Mouse (Mus musculus): Measurements from ENCODE around the gene Dnah17. TPM values are rescaled to one million over a fixed set of nuclear protein-coding genes. Genes with fewer than 3 reads are reported as not detected.

Gene Dnah17
- polyA plus RNA-seq, 1 experiment from 2014 or later = 0.19 TPM

DNA sequence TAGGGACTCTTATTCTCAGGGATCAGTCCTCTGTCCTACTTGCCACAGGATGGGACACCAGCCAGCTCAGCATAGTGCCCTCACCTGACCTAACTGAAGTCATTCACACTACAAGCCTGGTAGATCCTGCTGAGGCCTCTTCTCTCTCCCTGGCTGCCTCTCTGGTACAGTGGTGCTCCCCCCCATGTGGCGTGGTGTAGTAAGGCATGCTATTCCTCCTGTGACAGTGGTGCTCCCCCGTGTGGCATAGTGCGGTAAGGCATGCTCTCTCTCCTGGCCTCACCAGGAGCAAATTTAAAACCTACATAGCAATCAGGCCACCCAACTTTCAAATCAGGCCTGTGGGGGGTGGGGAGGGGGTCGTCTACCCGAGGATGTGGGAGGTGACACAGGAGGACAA, 26.4 kb downstream of the Dnah17 start:
- no peaks in the 10 kb centered on the region for H3K36me3 ChIP-seq (ENCODE audit: control insufficient read depth, insufficient read depth, low read length)
- peak; percentile 69 for ATAC-seq (ENCODE audit: low read depth)
- no peaks in the 10 kb centered on the region for H3K9me3 ChIP-seq (ENCODE audit: control insufficient read depth, low read length)
- H3K4me1 ChIP-seq (replicated peaks; ENCODE audit: control insufficient read depth, insufficient read depth, low read length) = no peaks in the 10 kb centered on the region
- H3K9ac ChIP-seq (ENCODE audit: low read length) = no peak overlapping the region
- H3K27ac ChIP-seq (ENCODE audit: low read length) = no peak overlapping the region
- WGBS = 2% methylated on average over 5 of the region's 5 CpGs
- no peak overlapping the region for H3K4me3 ChIP-seq (ENCODE audit: low read length)
- no peaks in the 10 kb centered on the region for H3K27me3 ChIP-seq (ENCODE audit: control insufficient read depth, insufficient read depth, low read depth, low read length)
- no peak overlapping the region for H3K4me2 ChIP-seq (ENCODE audit: low read depth, low read length)

DNA sequence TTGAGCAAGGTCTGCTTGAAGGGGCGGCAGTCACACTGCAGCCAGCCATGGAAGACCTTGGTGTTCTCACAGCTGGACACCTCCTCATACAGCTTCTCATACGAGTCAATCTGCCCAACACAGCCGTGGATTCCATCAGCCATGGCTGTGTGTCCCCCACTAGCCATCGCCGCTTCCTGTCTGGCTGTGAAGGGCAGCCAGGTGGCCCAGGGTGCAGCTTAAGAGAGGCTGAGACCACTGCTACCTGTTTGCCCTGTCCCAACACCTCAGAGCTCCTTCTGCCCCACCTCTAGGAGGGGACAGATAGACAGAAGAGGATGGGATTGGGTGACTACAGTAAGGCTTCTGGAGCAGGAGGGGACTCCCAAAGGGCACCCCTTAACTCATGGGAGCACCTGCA, 27.1 kb downstream of the Dnah17 start:
- Histone ChIP-seq H3K9me3 (ENCODE audit: control insufficient read depth, low read length) (no peaks in the 10 kb centered on the region), H3K4me2 (ENCODE audit: low read depth, low read length) (no peak overlapping the region), H3K4me1 (replicated peaks; ENCODE audit: control insufficient read depth, insufficient read depth, low read length) (no peaks in the 10 kb centered on the region), H3K27me3 (ENCODE audit: control insufficient read depth, insufficient read depth, low read depth, low read length) (no peaks in the 10 kb centered on the region), H3K4me3 (ENCODE audit: low read length) (no peak overlapping the region), H3K9ac (ENCODE audit: low read length) (no peak overlapping the region), H3K27ac (ENCODE audit: low read length) (no peak overlapping the region), H3K36me3 (ENCODE audit: control insufficient read depth, insufficient read depth, low read length) (no peaks in the 10 kb centered on the region)
- ATAC-seq (ENCODE audit: low read depth) = peak; percentile 6; the same call in 1 of the 2 replicates
- WGBS = 90% methylated on average over 5 of the region's 5 CpGs

DNA sequence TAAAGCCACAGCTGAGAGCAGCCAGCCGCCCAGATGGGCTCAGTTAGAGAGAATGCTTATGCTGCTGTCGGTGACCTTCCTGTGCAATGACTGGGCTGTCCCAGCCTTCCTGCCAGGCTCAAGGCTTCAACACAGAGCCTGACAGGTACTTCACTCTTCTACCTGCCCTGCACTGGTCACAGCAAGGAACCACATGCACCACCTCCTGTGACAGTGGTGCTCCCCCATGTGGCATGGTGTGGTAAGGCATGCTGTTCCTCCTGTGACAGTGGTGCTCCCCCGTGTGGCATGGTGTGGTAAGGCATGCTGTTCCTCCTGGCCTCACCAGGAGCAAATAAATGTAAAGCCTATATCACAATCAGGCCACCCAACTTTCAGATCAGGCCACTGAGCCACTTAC, 27.6 kb downstream of the Dnah17 start:
- no peaks in the 10 kb centered on the region for H3K27me3 ChIP-seq (ENCODE audit: control insufficient read depth, insufficient read depth, low read depth, low read length)
- ATAC-seq (ENCODE audit: low read depth) = peak; percentile 52; the same call in 1 of the 2 replicates
- no peaks in the 10 kb centered on the region for H3K4me1 ChIP-seq (replicated peaks; ENCODE audit: control insufficient read depth, insufficient read depth, low read length)
- no peak overlapping the region for H3K4me3 ChIP-seq (ENCODE audit: low read length)
- H3K9ac ChIP-seq (ENCODE audit: low read length) = no peak overlapping the region
- no peaks in the 10 kb centered on the region for H3K9me3 ChIP-seq (ENCODE audit: control insufficient read depth, low read length)
- no peak overlapping the region for H3K27ac ChIP-seq (ENCODE audit: low read length)
- WGBS = 50% methylated on average over 3 of the region's 3 CpGs
- H3K36me3 ChIP-seq (ENCODE audit: control insufficient read depth, insufficient read depth, low read length) = no peaks in the 10 kb centered on the region
- no peak overlapping the region for H3K4me2 ChIP-seq (ENCODE audit: low read depth, low read length)

DNA sequence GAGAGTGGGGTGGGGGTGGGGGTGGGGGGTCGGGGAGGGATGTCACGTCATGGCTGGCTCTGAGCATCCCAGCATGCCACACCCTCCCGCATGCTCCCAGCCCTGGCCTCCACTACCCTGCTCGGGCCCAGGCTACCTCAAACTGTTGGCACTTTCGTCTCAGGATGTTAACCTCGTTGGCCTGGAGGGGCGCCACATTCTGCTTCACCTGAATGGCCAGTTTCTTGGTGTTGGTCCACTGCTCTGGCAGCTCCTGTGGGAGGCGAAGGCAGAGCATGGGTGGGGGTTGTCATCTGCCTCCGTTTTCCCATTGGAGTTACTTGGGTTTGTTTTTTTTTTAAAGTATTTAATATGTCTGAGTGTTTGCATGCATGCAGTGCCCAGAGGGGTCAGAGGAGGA, 29.3 kb downstream of the Dnah17 start:
- WGBS = 37% methylated on average over 9 of the region's 9 CpGs
- no peak overlapping the region for H3K4me3 ChIP-seq (ENCODE audit: low read length)
- no peaks in the 10 kb centered on the region for H3K27me3 ChIP-seq (ENCODE audit: control insufficient read depth, insufficient read depth, low read depth, low read length)
- H3K9me3 ChIP-seq (ENCODE audit: control insufficient read depth, low read length) = no peaks in the 10 kb centered on the region
- no peaks in the 10 kb centered on the region for H3K36me3 ChIP-seq (ENCODE audit: control insufficient read depth, insufficient read depth, low read length)
- H3K9ac ChIP-seq (ENCODE audit: low read length) = no peak overlapping the region
- H3K27ac ChIP-seq (ENCODE audit: low read length) = no peak overlapping the region
- no peak overlapping the region for H3K4me2 ChIP-seq (ENCODE audit: low read depth, low read length)
- H3K4me1 ChIP-seq (replicated peaks; ENCODE audit: control insufficient read depth, insufficient read depth, low read length) = no peaks in the 10 kb centered on the region
- ATAC-seq (ENCODE audit: low read depth) = no peak

DNA sequence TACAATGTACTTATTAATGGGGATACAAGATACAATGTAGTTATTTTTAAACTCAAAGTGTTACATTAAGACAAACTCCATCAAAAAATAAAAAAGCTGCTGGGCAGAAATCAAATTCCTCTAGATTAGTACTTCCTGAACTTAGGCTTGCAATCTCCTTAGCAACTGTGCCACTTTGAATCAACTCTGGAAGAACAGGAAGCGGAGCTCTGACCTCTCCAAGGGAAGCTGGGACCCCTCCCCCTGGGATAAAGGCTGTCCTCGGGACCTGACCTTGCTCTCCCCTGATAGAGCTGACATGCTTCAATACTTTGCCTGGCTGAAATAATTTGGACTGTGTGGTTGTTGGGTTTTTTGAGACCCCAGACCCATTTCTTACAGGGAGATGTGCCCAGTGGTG, 33.7 kb downstream of the Dnah17 start:
- Histone ChIP-seq H3K4me2 (ENCODE audit: low read depth, low read length) (no peak overlapping the region), H3K4me3 (ENCODE audit: low read length) (no peak overlapping the region), H3K27me3 (ENCODE audit: control insufficient read depth, insufficient read depth, low read depth, low read length) (no peaks in the 10 kb centered on the region), H3K27ac (ENCODE audit: low read length) (no peak overlapping the region), H3K9me3 (ENCODE audit: control insufficient read depth, low read length) (no peaks in the 10 kb centered on the region), H3K36me3 (ENCODE audit: control insufficient read depth, insufficient read depth, low read length) (no peaks in the 10 kb centered on the region), H3K9ac (ENCODE audit: low read length) (no peak overlapping the region), H3K4me1 (replicated peaks; ENCODE audit: control insufficient read depth, insufficient read depth, low read length) (no peaks in the 10 kb centered on the region)
- ATAC-seq (ENCODE audit: low read depth) = no peak
- WGBS = 20% methylated on average over 2 of the region's 2 CpGs

DNA sequence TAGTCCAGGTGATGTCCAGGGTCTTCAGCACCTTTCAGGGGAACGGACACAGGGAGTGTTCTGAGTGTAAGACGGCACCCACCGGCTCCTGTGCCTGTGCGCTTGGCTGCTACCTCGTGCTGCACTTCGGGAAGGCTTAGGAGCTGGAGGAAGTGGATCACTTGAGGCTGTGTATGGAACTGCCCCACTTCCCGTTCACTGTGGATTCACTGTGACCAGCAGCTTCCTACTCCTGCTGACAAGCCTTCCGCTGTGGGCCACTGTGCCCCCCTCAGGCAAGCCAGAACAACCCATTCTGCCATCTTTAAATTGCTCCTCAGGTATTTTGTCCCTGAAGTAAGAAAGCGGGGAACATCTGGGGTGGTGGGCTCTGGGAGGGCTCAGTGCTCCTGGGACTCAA, 35.4 kb downstream of the Dnah17 start:
- Histone ChIP-seq H3K4me2 (ENCODE audit: low read depth, low read length) (no peak overlapping the region), H3K4me3 (ENCODE audit: low read length) (no peak overlapping the region), H3K36me3 (ENCODE audit: control insufficient read depth, insufficient read depth, low read length) (no peaks in the 10 kb centered on the region), H3K27ac (ENCODE audit: low read length) (no peak overlapping the region), H3K27me3 (ENCODE audit: control insufficient read depth, insufficient read depth, low read depth, low read length) (no peaks in the 10 kb centered on the region), H3K9ac (ENCODE audit: low read length) (no peak overlapping the region), H3K9me3 (ENCODE audit: control insufficient read depth, low read length) (peaks cover 8% of the 10 kb centered on the region; the same call in 1 of the 2 replicates), H3K4me1 (replicated peaks; ENCODE audit: control insufficient read depth, insufficient read depth, low read length) (no peaks in the 10 kb centered on the region)
- ATAC-seq (ENCODE audit: low read depth) = no peak
- 81% methylated on average over 9 of the region's 9 CpGs for WGBS

DNA sequence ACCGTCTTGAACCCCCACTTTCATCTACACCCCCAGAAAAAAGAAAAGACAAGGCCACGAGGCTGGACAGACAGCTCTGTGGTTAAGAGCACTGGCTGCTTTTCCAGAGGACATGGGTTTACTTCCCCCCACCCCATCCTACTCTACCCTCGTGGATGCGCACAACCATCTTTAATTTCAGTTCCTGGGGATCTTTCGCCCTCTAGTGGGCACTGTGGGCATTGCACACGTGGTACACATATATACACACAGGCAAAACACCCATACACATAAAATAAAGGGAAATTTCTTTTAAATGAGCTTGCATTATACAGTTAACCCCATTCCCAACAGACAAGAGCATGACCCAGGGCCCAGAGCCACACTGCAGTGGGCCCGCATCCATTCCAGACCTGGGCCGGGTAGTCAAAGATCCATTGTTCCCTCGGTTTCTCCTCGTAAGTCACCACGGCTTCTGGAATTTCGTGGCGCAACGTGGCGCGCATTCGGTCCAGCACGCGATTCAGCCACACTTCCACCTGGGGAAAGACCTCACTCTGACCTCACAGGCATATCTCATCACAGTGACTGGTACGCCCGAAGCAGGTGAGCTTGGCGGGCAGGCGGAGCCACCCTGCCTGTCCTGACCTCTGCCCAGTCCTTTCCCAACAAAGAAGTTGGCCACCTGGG, 39.3 kb downstream of the Dnah17 start:
- H3K9me3 ChIP-seq (ENCODE audit: control insufficient read depth, low read length) = peaks cover 8% of the 10 kb centered on the region; the same call in 1 of the 2 replicates
- H3K27ac ChIP-seq (ENCODE audit: low read length) = no peak overlapping the region
- H3K4me3 ChIP-seq (ENCODE audit: low read length) = no peak overlapping the region
- ATAC-seq (ENCODE audit: low read depth) = no peak
- WGBS = 85% methylated on average over 23 of the region's 23 CpGs
- H3K9ac ChIP-seq (ENCODE audit: low read length) = no peak overlapping the region
- no peak overlapping the region for H3K4me2 ChIP-seq (ENCODE audit: low read depth, low read length)
- no peaks in the 10 kb centered on the region for H3K4me1 ChIP-seq (replicated peaks; ENCODE audit: control insufficient read depth, insufficient read depth, low read length)
- H3K36me3 ChIP-seq (ENCODE audit: control insufficient read depth, insufficient read depth, low read length) = no peaks in the 10 kb centered on the region
- H3K27me3 ChIP-seq (ENCODE audit: control insufficient read depth, insufficient read depth, low read depth, low read length) = no peaks in the 10 kb centered on the region

DNA sequence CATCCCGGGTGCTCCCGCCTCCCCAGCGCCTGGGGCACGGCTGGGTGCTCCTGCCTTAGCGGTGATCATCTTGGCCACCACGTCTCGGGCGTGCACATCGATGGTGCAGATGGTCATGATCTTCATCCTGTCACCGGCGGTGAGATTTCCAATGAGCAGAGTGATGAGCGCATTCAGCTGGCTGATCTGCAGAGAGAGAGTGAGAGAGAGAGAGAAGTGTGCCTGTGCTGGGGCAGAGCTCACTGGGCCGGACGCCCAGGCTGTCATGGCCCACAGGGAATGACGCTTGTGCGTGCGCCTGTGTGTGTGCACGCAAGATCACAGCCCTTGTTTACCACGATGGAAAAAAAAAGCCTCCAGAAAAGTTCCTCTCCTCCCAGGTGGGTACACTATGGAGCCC, 41.5 kb downstream of the Dnah17 start:
- H3K36me3 ChIP-seq (ENCODE audit: control insufficient read depth, insufficient read depth, low read length) = no peaks in the 10 kb centered on the region
- H3K27me3 ChIP-seq (ENCODE audit: control insufficient read depth, insufficient read depth, low read depth, low read length) = no peaks in the 10 kb centered on the region
- peak overlapping the region; percentile 4 for H3K27ac ChIP-seq (ENCODE audit: low read length)
- no peak overlapping the region for H3K4me2 ChIP-seq (ENCODE audit: low read depth, low read length)
- H3K4me3 ChIP-seq (ENCODE audit: low read length) = no peak overlapping the region
- peaks cover 6% of the 10 kb centered on the region; the same call in 1 of the 2 replicates for H3K4me1 ChIP-seq (replicated peaks; ENCODE audit: control insufficient read depth, insufficient read depth, low read length)
- WGBS = 56% methylated on average over 19 of the region's 19 CpGs
- H3K9me3 ChIP-seq (ENCODE audit: control insufficient read depth, low read length) = peaks cover 8% of the 10 kb centered on the region; the same call in 1 of the 2 replicates
- peak; percentile 75 for ATAC-seq (ENCODE audit: low read depth)
- H3K9ac ChIP-seq (ENCODE audit: low read length) = no peak overlapping the region

DNA sequence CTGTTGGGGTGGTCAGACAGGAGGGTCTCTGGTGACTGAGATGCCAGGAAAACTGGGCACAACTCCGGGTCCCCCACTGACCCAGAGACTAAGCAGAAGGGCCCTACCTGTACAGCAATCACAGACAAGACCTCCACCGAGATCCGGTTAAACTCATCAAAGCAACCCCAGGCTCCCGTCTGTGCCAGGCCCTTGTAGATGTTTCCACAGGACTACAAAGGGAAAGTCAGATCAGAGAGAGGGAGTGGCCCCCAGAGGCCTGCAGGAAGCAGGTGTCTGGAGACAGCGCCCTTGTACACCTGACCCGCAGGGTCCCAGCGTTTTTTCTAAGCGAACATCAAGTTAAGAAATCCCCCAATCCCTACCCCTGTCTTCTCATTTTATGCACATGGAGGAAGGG, 44.5 kb downstream of the Dnah17 start:
- H3K4me1 ChIP-seq (replicated peaks; ENCODE audit: control insufficient read depth, insufficient read depth, low read length) = peaks cover 6% of the 10 kb centered on the region; the same call in 1 of the 2 replicates
- no peak overlapping the region for H3K4me3 ChIP-seq (ENCODE audit: low read length)
- H3K36me3 ChIP-seq (ENCODE audit: control insufficient read depth, insufficient read depth, low read length) = no peaks in the 10 kb centered on the region
- no peak overlapping the region for H3K4me2 ChIP-seq (ENCODE audit: low read depth, low read length)
- no peaks in the 10 kb centered on the region for H3K27me3 ChIP-seq (ENCODE audit: control insufficient read depth, insufficient read depth, low read depth, low read length)
- H3K27ac ChIP-seq (ENCODE audit: low read length) = no peak overlapping the region
- peaks cover 6% of the 10 kb centered on the region; the same call in 1 of the 2 replicates for H3K9me3 ChIP-seq (ENCODE audit: control insufficient read depth, low read length)
- WGBS = 62% methylated on average over 8 of the region's 8 CpGs
- ATAC-seq (ENCODE audit: low read depth) = no peak
- no peak overlapping the region for H3K9ac ChIP-seq (ENCODE audit: low read length)

Data from lung, embryonic 16.5 days (tissue).